Mouse (Mus musculus): ENCODE results near the gene Gpr146. TPM values are rescaled to one million over a fixed set of nuclear protein-coding genes. Genes with fewer than 3 reads are reported as not detected.

Gene Gpr146
- polyA plus RNA-seq, 1 experiment, result 16.4 TPM

DNA sequence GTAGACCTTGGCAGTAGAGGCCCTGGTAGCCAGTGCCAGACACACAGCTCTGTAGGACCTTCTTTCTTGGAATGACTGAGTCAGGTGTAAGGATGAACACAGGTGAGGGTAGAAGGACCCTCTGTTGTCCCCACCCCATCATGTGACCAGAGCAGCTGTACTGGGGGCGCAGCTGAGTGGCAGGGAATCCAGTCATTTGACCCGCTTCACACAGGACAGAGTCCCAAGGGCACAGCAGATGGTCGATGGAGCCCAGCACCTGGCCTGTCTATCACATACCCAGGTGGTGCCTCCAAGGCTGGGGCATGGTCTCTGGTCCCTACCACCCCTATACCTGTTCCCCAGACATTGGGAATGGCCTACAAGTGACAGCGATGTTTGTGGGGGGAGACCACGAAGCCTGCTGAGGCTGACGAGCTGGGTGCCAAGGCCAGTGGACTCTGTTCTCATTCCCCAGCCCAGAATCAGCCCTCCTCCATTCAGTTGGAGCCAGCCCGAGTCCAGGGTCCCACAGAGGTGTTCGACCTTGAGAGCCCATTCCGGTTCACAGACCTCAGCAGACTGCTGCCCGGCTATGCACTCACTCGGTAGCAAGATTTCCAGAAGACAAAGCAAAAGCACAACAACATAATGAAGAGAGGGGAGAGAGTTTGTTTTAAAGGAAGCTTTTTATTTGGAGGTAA, 8.7 kb upstream of the Gpr146 start:
- no peak for DNase-seq
- WGBS, result 58% methylated on average over 11 of the region's 11 CpGs
- Histone ChIP-seq H3K27ac (ENCODE audit: insufficient read depth, low read length) (no peak overlapping the region), H3K4me3 (replicated peaks; ENCODE audit: insufficient read depth, low read depth, low read length) (no peak overlapping the region), H3K4me1 (ENCODE audit: control insufficient read depth, insufficient read depth, low read length) (peaks cover 20% of the 10 kb centered on the region), H3K27me3 (ENCODE audit: control insufficient read depth, insufficient read depth, low read length) (no peaks in the 10 kb centered on the region)
- TF ChIP-seq POLR2A (IDR thresholded peaks at IDR 0.05; ENCODE audit: borderline replicate concordance, insufficient read depth, low read length) (no peak), CTCF (IDR thresholded peaks at IDR 0.05; ENCODE audit: borderline replicate concordance, insufficient read depth, low read depth, low read length) (no peak)

DNA sequence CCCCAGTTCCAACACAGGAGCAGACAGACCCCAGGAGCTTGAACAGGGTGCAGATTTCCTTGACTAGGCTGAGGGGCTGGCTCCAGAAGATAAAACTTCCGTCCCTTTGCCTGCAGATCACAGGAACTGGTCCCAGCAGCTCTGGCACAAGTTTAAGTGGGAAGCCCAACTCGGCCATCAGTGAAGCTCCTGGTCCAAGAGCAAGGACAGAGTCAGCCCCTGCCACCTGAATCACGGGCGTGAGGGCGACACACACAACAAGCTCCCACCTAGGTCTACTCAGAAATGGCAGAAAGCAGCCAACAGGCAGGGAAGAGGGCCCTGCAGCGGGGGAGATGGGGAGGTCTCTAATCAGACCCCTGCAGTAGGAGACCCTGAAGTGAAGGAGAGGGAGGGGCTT, 7.2 kb upstream of the Gpr146 start:
- Histone ChIP-seq H3K27ac (ENCODE audit: insufficient read depth, low read length) (no peak overlapping the region), H3K27me3 (ENCODE audit: control insufficient read depth, insufficient read depth, low read length) (no peaks in the 10 kb centered on the region)

DNA sequence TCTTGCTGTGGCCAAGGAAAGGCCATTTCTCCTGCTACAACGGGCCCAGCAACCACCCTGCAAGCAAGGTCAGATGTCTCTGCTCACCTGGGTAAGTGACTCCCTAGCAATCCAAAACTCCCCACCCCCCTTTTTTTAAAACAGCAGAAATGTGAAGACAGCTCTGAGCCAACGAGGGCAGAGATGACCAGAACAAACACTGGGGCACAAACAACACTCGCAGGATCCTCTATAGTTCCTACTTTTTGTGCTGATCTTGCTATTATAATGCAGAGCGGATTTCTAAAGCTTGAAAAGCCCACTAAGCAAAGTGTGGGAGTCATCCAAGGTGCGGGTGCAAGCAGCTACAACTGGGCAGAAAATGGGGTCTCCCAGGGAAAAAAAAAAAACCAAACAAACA, 6.4 kb upstream of the Gpr146 start:
- Histone ChIP-seq H3K4me3 (replicated peaks; ENCODE audit: insufficient read depth, low read depth, low read length) (no peak overlapping the region), H3K27ac (ENCODE audit: insufficient read depth, low read length) (no peak overlapping the region)

More for the DNA sequence above, 7.2 kb upstream of the Gpr146 start:
- Histone ChIP-seq H3K4me1 (ENCODE audit: control insufficient read depth, insufficient read depth, low read length) (peaks cover 7% of the 10 kb centered on the region), H3K4me3 (replicated peaks; ENCODE audit: insufficient read depth, low read depth, low read length) (no peak overlapping the region)
- no peak for DNase-seq
- TF ChIP-seq POLR2A (IDR thresholded peaks at IDR 0.05; ENCODE audit: borderline replicate concordance, insufficient read depth, low read length) (no peak), CTCF (IDR thresholded peaks at IDR 0.05; ENCODE audit: borderline replicate concordance, insufficient read depth, low read depth, low read length) (no peak)
- 85% methylated on average over 6 of the region's 6 CpGs for WGBS

DNA sequence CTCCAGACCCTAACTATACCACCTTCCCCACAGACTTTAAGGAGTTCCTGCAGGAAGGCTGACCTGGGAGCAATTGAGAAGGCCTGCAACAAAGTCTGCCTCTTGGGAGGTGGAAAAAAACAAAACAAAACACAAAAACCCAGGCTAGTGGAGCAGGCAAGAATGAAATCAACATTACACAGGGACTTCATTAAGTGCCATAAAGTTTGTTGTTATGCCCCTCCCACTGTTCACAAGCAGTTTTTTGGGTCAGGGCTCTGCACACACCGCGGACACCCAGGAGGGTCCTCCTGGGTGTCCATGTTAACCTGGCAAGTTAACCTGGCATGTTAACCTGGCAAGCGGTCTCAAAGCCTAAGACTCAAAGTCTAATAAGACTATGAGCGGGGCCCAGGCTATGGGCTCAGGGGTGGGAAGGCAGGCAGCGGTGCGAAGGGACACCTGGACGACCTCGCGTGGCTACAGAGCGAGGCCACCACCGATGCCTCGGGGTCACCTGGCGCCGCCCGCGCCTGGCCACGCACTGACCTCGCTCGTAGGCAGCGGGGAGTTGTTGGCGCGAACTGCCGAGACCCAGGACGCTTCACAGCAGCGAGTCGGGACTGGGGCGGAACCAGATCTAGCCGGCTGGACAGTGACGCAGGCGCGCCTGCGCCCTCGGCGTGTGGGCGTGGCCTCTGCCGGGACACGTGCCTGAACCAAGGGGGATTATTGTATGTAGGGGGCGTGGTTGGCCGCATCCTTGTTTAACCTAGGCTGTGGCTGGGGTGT, 5.7 kb upstream of the Gpr146 start:
- peak; percentile 84 for DNase-seq
- peak overlapping the region; percentile 85 for H3K4me3 ChIP-seq (replicated peaks; ENCODE audit: insufficient read depth, low read depth, low read length)
- 2% methylated on average over 39 of the region's 39 CpGs for WGBS
- peaks cover 6% of the 10 kb centered on the region for H3K4me1 ChIP-seq (ENCODE audit: control insufficient read depth, insufficient read depth, low read length)
- TF ChIP-seq POLR2A (IDR thresholded peaks at IDR 0.05; ENCODE audit: borderline replicate concordance, insufficient read depth, low read length), result peak; percentile 84
- TF ChIP-seq CTCF (IDR thresholded peaks at IDR 0.05; ENCODE audit: borderline replicate concordance, insufficient read depth, low read depth, low read length), result no peak
- peak overlapping the region; percentile 90 for H3K27ac ChIP-seq (ENCODE audit: insufficient read depth, low read length)
- H3K27me3 ChIP-seq (ENCODE audit: control insufficient read depth, insufficient read depth, low read length), result no peaks in the 10 kb centered on the region

More for the DNA sequence above, 6.4 kb upstream of the Gpr146 start:
- TF ChIP-seq POLR2A (IDR thresholded peaks at IDR 0.05; ENCODE audit: borderline replicate concordance, insufficient read depth, low read length) (no peak), CTCF (IDR thresholded peaks at IDR 0.05; ENCODE audit: borderline replicate concordance, insufficient read depth, low read depth, low read length) (no peak)
- Histone ChIP-seq H3K4me1 (ENCODE audit: control insufficient read depth, insufficient read depth, low read length) (peaks cover 6% of the 10 kb centered on the region), H3K27me3 (ENCODE audit: control insufficient read depth, insufficient read depth, low read length) (no peaks in the 10 kb centered on the region)
- 69% methylated on average over 5 of the region's 5 CpGs for WGBS
- DNase-seq, result no peak

DNA sequence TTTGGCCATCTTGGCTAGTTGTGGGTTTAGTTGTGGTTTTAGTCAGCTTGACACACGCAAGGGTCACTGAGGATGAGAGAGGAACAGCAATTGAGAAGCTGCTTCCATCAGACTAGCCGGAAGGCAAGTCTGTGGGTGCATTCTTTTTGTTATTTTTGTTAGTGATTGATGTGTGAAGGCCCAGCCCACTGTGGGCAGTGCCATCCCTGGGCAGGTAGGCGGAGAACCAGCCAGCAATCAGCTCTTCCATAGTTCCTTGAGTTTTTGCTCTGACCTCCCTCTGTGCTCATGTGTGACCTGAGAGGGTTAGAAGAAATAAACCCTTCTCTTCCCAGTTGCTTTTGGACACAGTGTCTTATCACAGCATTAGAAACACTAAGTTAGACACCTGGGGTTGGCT, 4.4 kb upstream of the Gpr146 start:
- no peaks in the 10 kb centered on the region for H3K27me3 ChIP-seq (ENCODE audit: control insufficient read depth, insufficient read depth, low read length)
- no peak overlapping the region for H3K27ac ChIP-seq (ENCODE audit: insufficient read depth, low read length)
- WGBS, result 94% methylated on average over 3 of the region's 3 CpGs
- TF ChIP-seq CTCF (IDR thresholded peaks at IDR 0.05; ENCODE audit: borderline replicate concordance, insufficient read depth, low read depth, low read length) (no peak), POLR2A (IDR thresholded peaks at IDR 0.05; ENCODE audit: borderline replicate concordance, insufficient read depth, low read length) (no peak)
- no peak overlapping the region for H3K4me3 ChIP-seq (replicated peaks; ENCODE audit: insufficient read depth, low read depth, low read length)
- peaks cover 6% of the 10 kb centered on the region for H3K4me1 ChIP-seq (ENCODE audit: control insufficient read depth, insufficient read depth, low read length)
- DNase-seq, result no peak

DNA sequence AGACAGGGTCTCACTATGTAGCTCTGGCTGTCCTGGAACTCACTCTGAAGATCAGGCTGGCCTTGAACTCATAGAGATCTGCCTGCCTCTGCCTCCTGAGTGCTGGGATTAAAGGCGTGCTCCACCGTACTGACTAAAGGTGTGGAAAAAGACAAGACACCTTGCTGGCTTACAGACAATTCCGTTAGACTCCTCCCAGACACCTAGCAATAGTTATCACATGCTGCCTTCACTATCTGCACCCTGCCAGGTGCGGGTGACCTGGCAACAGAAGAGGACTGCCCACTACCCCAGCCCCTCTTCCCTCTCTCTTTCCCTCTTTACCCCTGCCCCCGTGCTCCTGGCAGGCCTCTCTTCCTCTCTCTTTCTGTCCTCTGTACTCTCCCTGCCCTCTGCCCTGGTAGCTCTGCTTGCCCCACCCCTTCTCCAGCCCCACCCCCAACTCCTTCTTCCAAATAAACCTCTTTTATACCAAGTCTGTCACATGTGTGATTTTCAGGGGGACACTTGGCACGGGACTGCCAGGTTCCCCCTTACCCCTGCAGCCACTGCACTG, 3.5 kb upstream of the Gpr146 start:
- H3K4me3 ChIP-seq (replicated peaks; ENCODE audit: insufficient read depth, low read depth, low read length), result no peak overlapping the region
- TF ChIP-seq POLR2A (IDR thresholded peaks at IDR 0.05; ENCODE audit: borderline replicate concordance, insufficient read depth, low read length) (no peak), CTCF (IDR thresholded peaks at IDR 0.05; ENCODE audit: borderline replicate concordance, insufficient read depth, low read depth, low read length) (no peak)
- H3K27ac ChIP-seq (ENCODE audit: insufficient read depth, low read length), result no peak overlapping the region
- DNase-seq, result no peak
- 87% methylated on average over 6 of the region's 6 CpGs for WGBS
- peaks cover under 1% of the 10 kb centered on the region for H3K4me1 ChIP-seq (ENCODE audit: control insufficient read depth, insufficient read depth, low read length)
- H3K27me3 ChIP-seq (ENCODE audit: control insufficient read depth, insufficient read depth, low read length), result no peaks in the 10 kb centered on the region

DNA sequence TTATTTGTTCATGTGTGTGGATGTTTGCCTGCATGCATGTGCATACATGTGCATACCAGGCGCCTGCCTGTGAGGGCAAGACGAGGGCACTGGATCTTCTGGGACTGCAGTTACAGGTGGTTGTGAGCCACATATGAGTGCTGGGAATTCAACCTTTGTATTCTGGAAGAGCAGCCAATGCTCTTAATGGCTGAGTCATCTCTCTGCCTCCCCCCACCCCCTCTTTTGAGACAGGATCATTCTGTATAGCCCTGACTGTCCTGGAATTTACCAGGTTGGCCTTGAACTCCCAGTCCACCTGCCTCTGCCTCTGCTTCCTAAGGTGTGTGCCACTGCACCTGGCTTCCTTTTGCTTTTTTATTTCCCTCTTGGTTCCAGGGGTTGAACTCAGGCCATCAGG, 2.7 kb upstream of the Gpr146 start:
- no peaks in the 10 kb centered on the region for H3K27me3 ChIP-seq (ENCODE audit: control insufficient read depth, insufficient read depth, low read length)
- no peak for DNase-seq
- TF ChIP-seq CTCF (IDR thresholded peaks at IDR 0.05; ENCODE audit: borderline replicate concordance, insufficient read depth, low read depth, low read length), result no peak
- WGBS, result 97% methylated on average over 2 of the region's 2 CpGs
- no peak overlapping the region for H3K4me3 ChIP-seq (replicated peaks; ENCODE audit: insufficient read depth, low read depth, low read length)
- no peaks in the 10 kb centered on the region; the same call in 1 of the 2 replicates for H3K4me1 ChIP-seq (ENCODE audit: control insufficient read depth, insufficient read depth, low read length)
- no peak overlapping the region for H3K27ac ChIP-seq (ENCODE audit: insufficient read depth, low read length)

DNA sequence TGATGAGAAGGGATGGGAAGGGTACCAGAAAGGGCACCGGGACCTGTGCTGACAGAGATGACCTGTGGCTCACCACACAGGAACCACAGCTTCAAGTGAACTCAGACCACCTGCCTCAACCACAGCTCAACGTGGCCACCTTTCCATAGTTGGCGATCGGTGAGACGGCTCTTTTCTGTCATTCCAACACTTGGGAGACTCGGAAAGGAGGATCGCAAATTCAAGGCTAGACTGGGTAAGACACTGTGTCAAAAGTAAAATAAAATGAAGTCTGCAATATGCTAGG, 717 bp downstream of the Gpr146 start:
- TF ChIP-seq POLR2A (IDR thresholded peaks at IDR 0.05; ENCODE audit: borderline replicate concordance, insufficient read depth, low read length) (no peak), CTCF (IDR thresholded peaks at IDR 0.05; ENCODE audit: borderline replicate concordance, insufficient read depth, low read depth, low read length) (no peak)
- peaks cover 7% of the 10 kb centered on the region for H3K4me1 ChIP-seq (ENCODE audit: control insufficient read depth, insufficient read depth, low read length)
- no peak overlapping the region for H3K4me3 ChIP-seq (replicated peaks; ENCODE audit: insufficient read depth, low read depth, low read length)
- 86% methylated on average over 7 of the region's 7 CpGs for WGBS
- H3K27me3 ChIP-seq (ENCODE audit: control insufficient read depth, insufficient read depth, low read length), result no peaks in the 10 kb centered on the region
- no peak for DNase-seq
- H3K27ac ChIP-seq (ENCODE audit: insufficient read depth, low read length), result no peak overlapping the region

All from cerebellum, adult 2 months (tissue).